Mouse (Mus musculus): ENCODE measurements around the gene Gpsm1. TPM values are rescaled to one million over a fixed set of nuclear protein-coding genes. Genes with fewer than 3 reads are reported as not detected.
A peak's percentile ranks its signal among the peaks of the same experiment; 100 is the strongest.

Gene Gpsm1
- polyA plus RNA-seq, 1 experiment from 2014 or later, result 6.9 TPM

DNA sequence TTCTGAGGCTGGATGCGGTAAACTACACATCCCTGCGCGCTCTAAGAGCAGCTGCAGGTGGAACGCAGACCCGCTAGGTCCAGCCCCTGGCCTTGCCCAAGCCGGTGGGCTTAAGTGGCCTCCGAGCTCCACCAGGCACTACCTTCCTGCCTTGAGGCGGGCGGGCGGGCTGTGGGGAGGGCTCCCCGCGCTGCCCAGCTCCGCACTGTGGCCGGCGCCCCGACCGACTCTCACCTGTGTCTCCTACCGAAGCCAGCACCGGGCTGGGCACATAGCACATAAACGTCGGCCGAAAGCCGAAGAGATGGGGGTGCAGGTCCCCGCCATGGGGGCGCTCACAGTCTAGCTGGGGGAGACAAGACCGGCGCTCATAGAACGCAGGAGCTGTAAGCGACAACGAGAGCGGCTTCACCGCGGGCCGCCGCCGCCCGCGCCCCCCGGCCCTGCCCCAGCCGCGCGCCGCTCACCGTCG, 73.4 kb downstream of the Gpsm1 start:
- no peak for TF ChIP-seq CTCF (IDR thresholded peaks at IDR 0.05; ENCODE audit: low read depth)
- Histone ChIP-seq H3K27me3 (replicated peaks; ENCODE audit: control insufficient read depth, insufficient read depth, low read length) (no peaks in the 10 kb centered on the region), H3K9ac (ENCODE audit: low read depth, low read length) (peak overlapping the region; percentile 89), H3K27ac (ENCODE audit: low read depth, low read length) (peak overlapping the region; percentile 70; the same call in 1 of the 2 replicates), H3K4me3 (ENCODE audit: low read depth, low read length) (peak overlapping the region; percentile 96), H3K4me2 (replicated peaks; ENCODE audit: low read depth) (peak overlapping the region; percentile 94), H3K36me3 (ENCODE audit: control insufficient read depth, insufficient read depth) (peaks cover 67% of the 10 kb centered on the region), H3K4me1 (replicated peaks; ENCODE audit: control insufficient read depth, insufficient read depth, low read length) (no peaks in the 10 kb centered on the region), H3K9me3 (ENCODE audit: control insufficient read depth) (no peaks in the 10 kb centered on the region)
- peak; percentile 62 for ATAC-seq
- under 1% methylated on average over 45 of the region's 45 CpGs for WGBS

DNA sequence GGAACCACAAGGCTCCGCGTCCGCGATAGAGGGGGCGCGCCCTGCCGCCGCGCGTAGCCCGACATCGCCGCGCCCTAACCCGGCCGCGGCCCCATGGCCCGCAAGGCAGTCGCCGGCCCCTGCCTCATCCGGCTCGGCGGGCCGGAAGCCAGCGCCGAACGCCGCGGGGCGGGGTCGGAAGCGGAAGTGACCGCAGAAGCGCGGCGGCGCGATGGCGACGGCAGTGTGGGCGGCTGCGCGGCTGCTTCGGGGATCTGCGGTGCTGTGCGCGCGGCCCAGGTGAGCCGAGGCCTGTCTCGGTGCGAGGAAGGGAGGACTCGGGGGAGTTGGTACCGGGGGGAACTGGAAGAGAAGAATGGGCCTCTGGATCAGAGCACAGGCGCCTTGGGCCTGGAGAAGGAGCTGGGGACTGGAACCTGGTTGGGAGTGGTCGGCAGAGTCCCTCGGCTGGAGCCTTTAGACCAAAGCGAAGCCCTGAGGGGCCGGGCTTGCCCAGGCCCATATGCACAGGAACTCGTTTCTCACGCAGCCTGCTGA, 73.9 kb downstream of the Gpsm1 start, which contains the start of the genes Entr1 and Pmpca:
TSS of gene Entr1 (minus strand) at position 163 of the 537 bp plus-strand sequence.
TSS of gene Pmpca (plus strand) at position 186 of the 537 bp plus-strand sequence.
- no peaks in the 10 kb centered on the region for H3K9me3 ChIP-seq (ENCODE audit: control insufficient read depth)
- H3K27me3 ChIP-seq (replicated peaks; ENCODE audit: control insufficient read depth, insufficient read depth, low read length), result no peaks in the 10 kb centered on the region
- peak; percentile 86 for ATAC-seq
- H3K4me2 ChIP-seq (replicated peaks; ENCODE audit: low read depth), result peak within 1 kb of the TSS; percentile 94
- no peak for TF ChIP-seq CTCF (IDR thresholded peaks at IDR 0.05; ENCODE audit: low read depth)
- peaks cover 66% of the 10 kb centered on the region for H3K36me3 ChIP-seq (ENCODE audit: control insufficient read depth, insufficient read depth)
- peak within 1 kb of the TSS; percentile 89 for H3K9ac ChIP-seq (ENCODE audit: low read depth, low read length)
- H3K4me3 ChIP-seq (ENCODE audit: low read depth, low read length), result peak within 1 kb of the TSS; percentile 96
- no peaks in the 10 kb centered on the region for H3K4me1 ChIP-seq (replicated peaks; ENCODE audit: control insufficient read depth, insufficient read depth, low read length)
- under 1% methylated on average over 60 of the region's 60 CpGs for WGBS
- peak within 1 kb of the TSS; percentile 70 for H3K27ac ChIP-seq (ENCODE audit: low read depth, low read length)

- H3K4me3 ChIP-seq (ENCODE audit: low read depth, low read length), result no peak overlapping the region
- peaks cover 66% of the 10 kb centered on the region for H3K36me3 ChIP-seq (ENCODE audit: control insufficient read depth, insufficient read depth)
- H3K9me3 ChIP-seq (ENCODE audit: control insufficient read depth), result no peaks in the 10 kb centered on the region
- no peak overlapping the region for H3K9ac ChIP-seq (ENCODE audit: low read depth, low read length)
- H3K27ac ChIP-seq (ENCODE audit: low read depth, low read length), result no peak overlapping the region
- ATAC-seq, result no peak
- H3K4me2 ChIP-seq (replicated peaks; ENCODE audit: low read depth), result no peak overlapping the region
- WGBS, result 87% methylated on average over 3 of the region's 3 CpGs
- H3K27me3 ChIP-seq (replicated peaks; ENCODE audit: control insufficient read depth, insufficient read depth, low read length), result no peaks in the 10 kb centered on the region
- no peaks in the 10 kb centered on the region for H3K4me1 ChIP-seq (replicated peaks; ENCODE audit: control insufficient read depth, insufficient read depth, low read length)
- TF ChIP-seq CTCF (IDR thresholded peaks at IDR 0.05; ENCODE audit: low read depth), result no peak
These were observed 75.6 kb downstream of the Gpsm1 start for GRCm38 (mm10) chr2:26390954-26391353.

- TF ChIP-seq CTCF (IDR thresholded peaks at IDR 0.05; ENCODE audit: low read depth), result no peak
- no peak overlapping the region for H3K27ac ChIP-seq (ENCODE audit: low read depth, low read length)
- H3K9ac ChIP-seq (ENCODE audit: low read depth, low read length), result no peak overlapping the region
- peaks cover 66% of the 10 kb centered on the region for H3K36me3 ChIP-seq (ENCODE audit: control insufficient read depth, insufficient read depth)
- no peak overlapping the region for H3K4me3 ChIP-seq (ENCODE audit: low read depth, low read length)
- ATAC-seq, result no peak
- H3K9me3 ChIP-seq (ENCODE audit: control insufficient read depth), result no peaks in the 10 kb centered on the region
- 84% methylated on average over 6 of the region's 6 CpGs for WGBS
- H3K4me1 ChIP-seq (replicated peaks; ENCODE audit: control insufficient read depth, insufficient read depth, low read length), result no peaks in the 10 kb centered on the region
- no peak overlapping the region for H3K4me2 ChIP-seq (replicated peaks; ENCODE audit: low read depth)
- H3K27me3 ChIP-seq (replicated peaks; ENCODE audit: control insufficient read depth, insufficient read depth, low read length), result no peaks in the 10 kb centered on the region
These were observed 76.3 kb downstream of the Gpsm1 start for GRCm38 (mm10) chr2:26391617-26392016.

Other genes starting within 250 kb of the Gpsm1 start
- 14.1 and 14.2 TPM in 2 replicates for gene Nacc2, start 192.3 kb upstream of the Gpsm1 start, polyA plus RNA-seq (2015; fragmentation: Nextera tagmentation; extraction: Ambion mirVana)
- 0.10 TPM in 1 of 2 replicates, not detected in the other for gene Lhx3, start 107.2 kb upstream of the Gpsm1 start, polyA plus RNA-seq (2015; fragmentation: Nextera tagmentation; extraction: Ambion mirVana)
- 7.0 and 7.5 TPM in 2 replicates for gene Qsox2, start 78.0 kb upstream of the Gpsm1 start, polyA plus RNA-seq (2015; fragmentation: Nextera tagmentation; extraction: Ambion mirVana)
- gene Ccdc187, start 21.0 kb upstream of the Gpsm1 start, polyA plus RNA-seq (2015; fragmentation: Nextera tagmentation; extraction: Ambion mirVana), result 0.09 and 0.21 TPM in 2 replicates
- 16.4 and 17.0 TPM in 2 replicates for gene Dnlz, start 36.6 kb downstream of the Gpsm1 start, polyA plus RNA-seq (2015; fragmentation: Nextera tagmentation; extraction: Ambion mirVana)
- gene Card9, start 45.4 kb downstream of the Gpsm1 start, polyA plus RNA-seq (2015; fragmentation: Nextera tagmentation; extraction: Ambion mirVana), result 0.26 and 0.33 TPM in 2 replicates
- 5.6 and 6.7 TPM in 2 replicates for gene Snapc4, start 65.1 kb downstream of the Gpsm1 start, polyA plus RNA-seq (2015; fragmentation: Nextera tagmentation; extraction: Ambion mirVana)
- 45.6 and 49.3 TPM in 2 replicates for gene Entr1, start 73.8 kb downstream of the Gpsm1 start, polyA plus RNA-seq (2015; fragmentation: Nextera tagmentation; extraction: Ambion mirVana)
- gene Pmpca, start 73.8 kb downstream of the Gpsm1 start, polyA plus RNA-seq (2015; fragmentation: Nextera tagmentation; extraction: Ambion mirVana), result 46.4 and 47.6 TPM in 2 replicates
- 6.8 TPM in 2 replicates for gene Inpp5e, start 93.7 kb downstream of the Gpsm1 start, polyA plus RNA-seq (2015; fragmentation: Nextera tagmentation; extraction: Ambion mirVana)
- 17.4 and 18.3 TPM in 2 replicates for gene Sec16a, start 129.7 kb downstream of the Gpsm1 start, polyA plus RNA-seq (2015; fragmentation: Nextera tagmentation; extraction: Ambion mirVana)
- 3.6 and 3.7 TPM in 2 replicates for gene Notch1, start 201.1 kb downstream of the Gpsm1 start, polyA plus RNA-seq (2015; fragmentation: Nextera tagmentation; extraction: Ambion mirVana)